Mouse (Mus musculus): ENCODE results near the gene Supt5. TPM values are rescaled to one million over a fixed set of nuclear protein-coding genes. Genes with fewer than 3 reads are reported as not detected.

Gene Supt5
- total and polyA plus RNA-seq, 3 experiments = 66.0 to 448 (median 156) TPM

- TF ChIP-seq MXI1 (IDR thresholded peaks at IDR 0.05; ENCODE audit: low read depth, low read length) = no peak
- TF ChIP-seq TBP (IDR thresholded peaks at IDR 0.05; ENCODE audit: low read depth, low read length) = no peak
- TF ChIP-seq GATA1 (IDR thresholded peaks at IDR 0.05; ENCODE audit: low read depth, low read length) = peak; percentile 52; the same call in 1 of the 2 replicates
Observed at GRCm38 (mm10) chr7:28325293-28325692, 13.3 kb downstream of the Supt5 start (continued).

DNA sequence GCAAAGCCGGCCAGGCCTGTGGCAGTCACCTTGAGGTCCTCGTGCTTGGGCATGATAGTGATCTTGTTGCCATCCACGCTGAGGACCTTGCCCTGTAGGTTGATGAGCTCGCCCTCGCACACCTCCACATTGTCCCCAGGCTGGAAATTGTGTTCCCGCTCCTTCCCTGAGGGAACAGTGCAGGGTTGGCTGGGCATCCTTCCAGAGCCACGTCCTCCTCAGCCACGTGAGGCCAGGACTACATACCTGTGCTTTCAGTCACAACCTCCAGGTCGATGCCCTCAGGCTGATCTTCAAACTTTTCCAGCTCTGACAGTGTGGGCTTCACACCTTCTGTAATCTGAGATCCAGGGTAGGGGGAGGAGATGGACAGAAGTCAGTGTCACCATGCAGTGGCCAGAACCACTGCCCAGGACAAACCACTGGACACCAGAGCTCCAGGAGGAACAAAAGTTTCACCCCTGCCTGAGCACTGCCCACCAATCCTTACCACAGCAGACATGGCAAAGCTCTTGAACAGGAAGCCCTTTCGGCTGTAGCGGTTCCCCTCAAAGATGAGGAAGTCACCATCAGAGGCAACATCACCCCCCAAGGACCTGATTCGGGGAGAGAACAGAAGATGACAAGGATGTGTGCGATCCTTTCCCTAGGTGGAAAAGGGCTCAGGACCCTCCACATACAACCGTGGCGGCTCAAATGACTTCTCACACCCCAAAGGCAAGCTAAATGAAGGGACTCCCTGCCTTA is 16.4 kb downstream of the Supt5 start:
- no peak overlapping the region for H3K4me3 ChIP-seq (ENCODE audit: control insufficient read depth in 1 of 2, insufficient read depth in 1 of 2, low read depth in 2 of 2, low read length in 2 of 2)
- no peak overlapping the region for H3K27ac ChIP-seq (ENCODE audit: control insufficient read depth, low read depth, low read length)
- H3K4me1 ChIP-seq (ENCODE audit: control insufficient read depth in 1 of 2, insufficient read depth in 2 of 2, low read length in 2 of 2) = peaks cover 6 to 8% of the 10 kb centered on the region in 2 experiments
- no peaks in the 10 kb centered on the region for H3K79me2 ChIP-seq (ENCODE audit: control insufficient read depth, insufficient read depth, low read length, poor library complexity)
- no peak for TF ChIP-seq MAFK (IDR thresholded peaks at IDR 0.05; ENCODE audit: borderline replicate concordance, low read depth, low read length)
- TF ChIP-seq ZC3H11A (IDR thresholded peaks at IDR 0.05; ENCODE audit: low read depth, low read length) = no peak
- TF ChIP-seq E2F4 (IDR thresholded peaks at IDR 0.05; ENCODE audit: borderline replicate concordance, low read depth, low read length) = no peak
- no peak for TF ChIP-seq UBTF (IDR thresholded peaks at IDR 0.05; ENCODE audit: borderline replicate concordance, insufficient read depth, low read depth, low read length)
- no peak for TF ChIP-seq JUND (IDR thresholded peaks at IDR 0.05; ENCODE audit: low read depth, low read length)
- no peak for TF ChIP-seq EP300 (IDR thresholded peaks at IDR 0.05; ENCODE audit: low read depth in 1 of 2, low read length in 2 of 2)
- TF ChIP-seq MYC (IDR thresholded peaks at IDR 0.05; ENCODE audit: low read depth, low read length) = no peak
- no peak for TF ChIP-seq MAZ (IDR thresholded peaks at IDR 0.05; ENCODE audit: low read depth, low read length)
- TF ChIP-seq BHLHE40 (IDR thresholded peaks at IDR 0.05; ENCODE audit: borderline replicate concordance, low read depth, low read length) = no peak
- no peak for TF ChIP-seq CHD2 (IDR thresholded peaks at IDR 0.05; ENCODE audit: low read length)
- no peak for TF ChIP-seq MYB (IDR thresholded peaks at IDR 0.05; ENCODE audit: low read depth, low read length)
- no peak for TF ChIP-seq POLR2AphosphoS2 (IDR thresholded peaks at IDR 0.05; ENCODE audit: low read length)
- no peak for TF ChIP-seq POLR2A (IDR thresholded peaks at IDR 0.05; ENCODE audit: control insufficient read depth in 1 of 2, insufficient read depth in 1 of 2, low read depth in 1 of 2, low read length in 2 of 2, poor library complexity in 1 of 2)
- TF ChIP-seq ZKSCAN1 (IDR thresholded peaks at IDR 0.05; ENCODE audit: low read depth, low read length) = no peak
- no peaks in the 10 kb centered on the region for H3K27me3 ChIP-seq (ENCODE audit: control insufficient read depth in 1 of 2, insufficient read depth in 2 of 2, low read length in 2 of 2)
- H3K9ac ChIP-seq (ENCODE audit: control insufficient read depth, low read depth, low read length, poor library complexity, severe bottlenecking) = no peak overlapping the region
- DNase-seq (ENCODE audit: low read depth, low spot score) = no peak
- peaks cover 7 to 41% of the 10 kb centered on the region in 2 experiments for H3K36me3 ChIP-seq (ENCODE audit: control insufficient read depth in 1 of 2, insufficient read depth in 2 of 2, low read length in 2 of 2)
- H3K9me3 ChIP-seq (replicated peaks; ENCODE audit: insufficient read depth, low read length) = no peaks in the 10 kb centered on the region

DNA sequence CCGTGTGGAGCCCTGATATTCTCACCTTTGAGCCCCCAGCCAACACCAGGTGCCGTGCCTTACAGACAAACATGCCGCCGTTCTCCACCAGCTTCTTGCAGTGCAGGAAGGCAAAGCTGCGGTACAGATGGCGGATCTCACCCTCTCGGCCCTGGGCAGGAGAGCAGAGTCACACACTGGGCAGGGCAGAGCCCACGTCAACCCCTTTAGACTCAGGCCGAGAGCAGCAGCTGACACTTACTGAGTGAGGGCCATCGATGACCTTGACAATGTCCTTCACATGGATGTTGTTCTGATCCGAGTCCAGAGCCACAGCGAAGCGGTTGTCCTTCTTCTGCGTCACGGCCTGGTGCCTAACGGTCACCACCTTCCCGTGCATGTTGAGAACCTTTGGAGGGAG is 19.8 kb downstream of the Supt5 start:
- Histone ChIP-seq H3K36me3 (ENCODE audit: control insufficient read depth in 1 of 2, insufficient read depth in 2 of 2, low read length in 2 of 2) (peaks cover 0 to 22% of the 10 kb centered on the region in 2 experiments; a peak in 2 of 4 replicates), H3K4me3 (ENCODE audit: control insufficient read depth in 1 of 2, insufficient read depth in 1 of 2, low read depth in 2 of 2, low read length in 2 of 2) (no peak overlapping the region), H3K27me3 (ENCODE audit: control insufficient read depth in 1 of 2, insufficient read depth in 2 of 2, low read length in 2 of 2) (no peaks in the 10 kb centered on the region), H3K4me1 (ENCODE audit: control insufficient read depth in 1 of 2, insufficient read depth in 2 of 2, low read length in 2 of 2) (no peaks in the 10 kb centered on the region), H3K9me3 (replicated peaks; ENCODE audit: insufficient read depth, low read length) (no peaks in the 10 kb centered on the region), H3K9ac (ENCODE audit: control insufficient read depth, low read depth, low read length, poor library complexity, severe bottlenecking) (no peak overlapping the region), H3K27ac (ENCODE audit: control insufficient read depth, low read depth, low read length) (no peak overlapping the region), H3K79me2 (ENCODE audit: control insufficient read depth, insufficient read depth, low read length, poor library complexity) (no peaks in the 10 kb centered on the region)
- no peak for TF ChIP-seq POLR2A (IDR thresholded peaks at IDR 0.05; ENCODE audit: control insufficient read depth in 1 of 2, insufficient read depth in 1 of 2, low read depth in 1 of 2, low read length in 2 of 2, poor library complexity in 1 of 2)
- DNase-seq (ENCODE audit: low read depth, low spot score) = no peak

Data from MEL (cell line).